Mouse (Mus musculus) cerebellum, postnatal 4 days (tissue): ENCODE measurements around the gene Dcdc2c.

Experiments used
- DNase-seq, 2 experiments: peaks; one replicate each; pipeline ENCODE4 v3.0.0; 2022; ENCODE audit warnings: low spot score in 2 of 2, mixed read lengths in 1 of 2

Dcdc2c gene

DNA sequence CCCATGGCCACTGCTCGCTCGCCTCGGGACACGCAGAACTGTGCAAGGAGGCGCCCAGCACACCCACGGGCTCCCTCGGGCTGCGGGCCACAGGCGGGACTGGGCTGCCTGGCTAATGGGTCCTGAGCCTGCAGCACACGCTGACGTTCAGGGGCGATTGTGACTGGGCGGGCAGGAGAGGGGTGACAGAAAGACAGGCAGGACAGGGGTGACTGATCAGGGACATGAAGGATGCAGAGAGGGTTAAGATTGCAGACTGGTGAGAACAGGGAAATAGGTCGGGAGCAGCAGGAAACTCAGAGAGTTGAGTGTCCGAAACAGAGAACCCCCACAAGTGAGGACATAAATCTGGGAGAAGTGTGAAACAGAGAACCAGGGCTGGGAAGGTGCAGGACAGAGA, at the start of gene Dcdc2c:
Dcdc2c (minus strand) TSS at position 101 of the 400 bp plus-strand sequence.
- no peak for DNase-seq

DNA sequence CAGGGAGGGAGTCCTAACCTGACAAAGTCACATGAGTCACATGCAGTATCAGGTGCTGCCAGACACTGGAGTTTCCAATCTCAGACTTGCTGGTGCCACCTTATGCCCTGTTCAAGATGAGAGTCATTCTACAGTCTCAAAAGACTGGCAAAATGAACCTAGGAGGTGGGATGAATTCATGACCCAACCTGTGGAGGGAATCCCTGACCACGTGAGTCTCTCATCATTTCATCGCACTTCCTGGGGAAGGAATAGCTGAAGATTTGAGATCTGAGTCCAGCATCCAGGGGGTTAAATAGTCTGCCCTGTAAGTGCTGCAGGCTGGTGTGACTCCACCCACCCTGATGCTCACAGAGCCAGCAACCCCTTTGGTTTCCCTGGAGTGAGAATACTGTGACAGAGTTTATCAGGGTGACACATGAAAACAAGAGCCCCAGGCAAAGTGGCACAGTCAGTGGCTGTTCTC, 46.4 kb upstream of the Dcdc2c start:
- no peak for DNase-seq

DNA sequence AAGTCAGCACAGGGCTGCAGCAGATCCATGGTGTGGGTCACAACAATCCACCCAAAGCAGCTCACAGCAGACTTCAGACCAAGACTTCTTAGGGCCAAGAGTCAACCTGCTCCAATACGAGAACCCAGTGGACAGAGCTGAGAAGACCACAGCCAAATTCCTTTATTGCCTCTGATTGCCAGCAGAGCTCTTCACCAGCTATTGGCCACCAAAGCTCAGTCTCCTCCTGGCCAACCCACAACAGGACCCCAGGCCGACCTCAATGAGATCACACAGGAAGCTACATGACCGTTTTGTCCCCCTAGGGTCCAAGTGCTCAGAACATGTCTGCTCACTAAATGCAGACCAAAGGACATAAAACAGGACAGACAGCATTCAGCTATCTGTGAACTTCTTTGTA, 45.9 kb upstream of the Dcdc2c start:
- no peak for DNase-seq

DNA sequence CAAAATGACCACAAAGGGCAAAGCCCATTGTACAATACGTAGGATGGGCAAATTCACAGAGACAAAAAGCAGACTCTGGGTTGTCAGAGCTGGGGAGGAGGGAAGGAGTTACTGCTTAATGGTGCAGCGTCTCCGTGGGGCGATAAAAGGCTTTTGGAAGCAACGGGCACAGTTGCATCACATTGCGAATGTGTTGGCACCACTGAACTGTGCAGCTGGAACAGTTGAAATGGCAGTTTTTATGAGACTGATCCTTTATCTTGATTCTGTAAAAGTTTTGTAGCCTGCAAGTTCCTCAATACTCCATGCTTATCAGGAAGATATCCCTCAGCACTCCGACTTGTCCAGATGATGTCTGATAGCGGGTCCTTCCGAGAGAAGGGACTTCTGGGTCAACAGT, 45.5 kb upstream of the Dcdc2c start:
- DNase-seq = no peak

DNA sequence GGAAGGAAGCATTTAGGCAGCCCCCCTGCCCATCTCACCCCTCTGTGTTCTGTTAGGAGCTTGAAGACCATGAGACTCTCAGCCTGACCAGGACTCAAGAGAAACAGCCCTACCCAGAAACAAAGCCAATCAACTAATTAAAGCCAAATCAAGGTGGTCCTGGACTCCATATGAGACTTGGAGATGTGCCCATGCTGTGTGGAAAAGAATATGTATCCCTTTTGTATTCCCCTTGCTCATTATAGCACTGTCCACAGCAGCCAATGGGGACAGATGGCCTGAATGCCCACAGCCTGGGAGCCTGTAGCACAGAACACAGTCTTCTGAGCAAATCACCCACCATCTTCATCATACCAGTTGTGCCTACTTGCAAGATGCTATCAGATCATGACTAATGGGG, 44.7 kb upstream of the Dcdc2c start:
- no peak for DNase-seq

DNA sequence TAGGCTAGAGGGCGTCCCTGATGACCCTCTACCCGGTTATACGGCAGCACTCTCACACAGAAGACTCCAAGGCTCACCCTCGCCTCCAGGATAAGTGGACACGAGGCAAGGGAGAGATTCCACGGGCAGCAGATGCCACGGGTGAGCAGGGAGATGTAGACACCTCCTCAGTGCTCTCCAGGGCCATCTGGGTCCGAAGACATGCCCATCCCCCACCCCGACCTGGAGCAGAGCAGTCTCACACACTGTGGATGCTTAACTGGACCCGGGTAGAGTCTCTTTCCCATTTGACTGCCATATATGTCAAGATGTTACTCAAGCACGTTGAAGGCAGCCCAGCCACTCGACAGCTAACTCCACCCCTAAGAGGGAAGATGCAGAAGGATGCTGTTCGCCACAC, 38.2 kb upstream of the Dcdc2c start:
- DNase-seq = no peak

DNA sequence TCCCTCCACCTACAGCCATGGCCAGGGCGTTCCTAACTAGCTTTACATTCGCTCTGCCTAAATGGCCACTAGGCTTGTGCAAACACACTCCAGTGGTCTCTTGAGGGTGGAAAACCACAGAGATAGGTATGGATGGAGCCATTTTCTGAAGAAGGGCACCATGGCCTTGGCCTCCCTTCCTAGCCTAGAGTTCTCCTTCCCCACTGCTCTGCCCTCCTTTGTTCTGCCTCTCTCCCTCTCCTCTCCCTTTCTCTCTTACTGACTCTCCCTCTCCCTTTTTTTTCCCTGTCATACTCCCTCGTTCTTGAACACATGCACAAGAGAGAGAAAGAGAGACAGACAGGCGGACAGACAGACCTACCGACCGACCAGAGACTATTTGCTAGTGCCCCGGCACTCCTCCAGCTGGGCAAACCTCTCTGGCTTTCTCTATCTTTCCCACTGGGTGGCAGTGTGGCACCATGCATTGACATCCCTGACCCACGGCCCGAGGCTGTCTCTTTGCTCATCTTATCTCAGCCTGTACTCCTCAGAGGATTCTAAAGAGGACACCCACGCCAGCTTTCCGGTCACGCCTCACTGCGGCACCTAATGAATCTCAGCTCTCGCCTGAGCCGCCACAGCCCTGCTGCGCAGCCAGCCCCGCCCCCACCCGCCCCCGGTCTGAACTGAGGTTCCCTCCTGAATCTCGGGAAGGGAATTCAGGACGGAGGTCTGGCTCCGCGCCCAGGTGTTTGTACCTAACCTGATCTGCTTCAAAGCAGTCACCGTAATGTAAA, 37.1 kb upstream of the Dcdc2c start:
- peak; percentile 70 to 90 for DNase-seq

DNA sequence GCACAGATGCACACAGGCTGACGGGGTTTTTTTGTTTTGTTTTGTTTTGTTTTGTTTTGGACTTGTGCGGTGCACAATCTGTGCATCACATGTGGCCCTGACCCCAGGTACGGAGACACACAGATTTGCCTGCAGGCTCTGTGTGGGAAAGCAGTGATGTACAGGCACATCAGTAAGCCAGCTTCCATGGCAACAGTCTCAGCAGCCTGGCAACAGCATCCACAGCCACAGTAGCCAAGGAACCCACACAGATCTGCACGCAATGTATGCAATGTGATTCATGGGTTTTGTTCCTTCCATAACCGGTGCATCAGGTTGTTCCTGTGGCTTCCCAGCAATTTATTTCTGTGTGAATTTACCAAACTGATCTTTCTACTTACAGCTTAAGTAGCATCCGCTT, 35.8 kb upstream of the Dcdc2c start:
- DNase-seq = no peak

DNA sequence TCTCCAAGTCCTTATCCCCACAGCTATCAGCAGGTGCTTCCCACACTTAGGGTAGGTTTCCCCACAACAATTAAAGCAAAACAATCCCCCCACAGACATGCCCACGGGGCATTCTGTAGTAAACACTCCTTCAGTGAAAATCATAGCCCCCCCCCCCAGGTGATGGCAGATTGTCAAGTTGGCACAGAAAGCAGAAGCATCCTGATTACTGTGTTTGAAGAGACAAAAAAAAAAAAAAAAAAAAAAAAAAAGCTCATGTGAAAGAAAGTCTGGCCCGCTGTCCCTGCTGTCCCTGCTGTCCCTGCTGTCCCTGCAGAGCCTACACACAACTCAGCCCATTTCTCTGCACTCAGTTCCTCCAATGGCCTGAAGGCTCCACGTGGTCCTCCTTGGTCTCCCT, 31.8 kb upstream of the Dcdc2c start:
- no peak for DNase-seq

DNA sequence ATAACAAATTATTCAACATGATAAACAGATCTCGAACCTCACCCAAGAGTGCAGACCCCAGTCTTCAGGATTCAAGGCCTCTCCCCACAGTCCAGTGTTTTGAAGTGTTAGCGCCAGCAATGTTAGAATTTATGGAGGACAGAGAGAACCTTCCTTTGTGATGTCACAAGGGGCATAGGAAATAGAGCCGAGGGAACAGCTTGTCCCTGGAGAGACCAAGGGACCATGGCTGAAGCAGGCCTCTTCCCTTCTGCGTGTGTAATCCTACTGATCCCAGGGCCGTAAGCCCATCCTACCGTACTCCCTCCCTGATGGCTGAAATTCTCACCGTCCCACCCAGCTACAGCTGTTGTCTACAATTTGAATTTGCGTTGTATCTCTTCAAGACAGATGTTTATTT, 30.2 kb upstream of the Dcdc2c start, which contains the start of gene Allc:
Allc (minus strand) TSS at position 101 of the 400 bp plus-strand sequence.
- no peak for DNase-seq

DNA sequence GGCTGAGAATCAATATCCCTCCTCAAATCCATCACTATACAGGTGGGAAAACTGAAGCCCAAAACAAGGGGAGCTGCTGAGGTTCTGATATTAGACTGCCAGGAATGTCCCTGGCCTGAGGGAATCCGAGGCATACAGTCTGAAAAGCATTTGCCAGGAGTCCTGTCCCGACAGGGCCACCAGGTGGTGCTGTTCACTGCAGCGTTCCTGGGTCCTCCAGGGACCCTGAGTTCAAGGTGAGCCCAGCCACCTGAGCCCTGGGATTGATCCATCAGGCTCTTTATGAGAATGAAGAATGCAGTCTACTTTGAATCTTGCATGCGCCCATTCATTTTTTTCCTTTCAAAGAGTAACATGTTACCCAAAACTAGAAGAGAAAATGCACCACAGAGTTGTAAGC, 26.9 kb upstream of the Dcdc2c start:
- DNase-seq = no peak

DNA sequence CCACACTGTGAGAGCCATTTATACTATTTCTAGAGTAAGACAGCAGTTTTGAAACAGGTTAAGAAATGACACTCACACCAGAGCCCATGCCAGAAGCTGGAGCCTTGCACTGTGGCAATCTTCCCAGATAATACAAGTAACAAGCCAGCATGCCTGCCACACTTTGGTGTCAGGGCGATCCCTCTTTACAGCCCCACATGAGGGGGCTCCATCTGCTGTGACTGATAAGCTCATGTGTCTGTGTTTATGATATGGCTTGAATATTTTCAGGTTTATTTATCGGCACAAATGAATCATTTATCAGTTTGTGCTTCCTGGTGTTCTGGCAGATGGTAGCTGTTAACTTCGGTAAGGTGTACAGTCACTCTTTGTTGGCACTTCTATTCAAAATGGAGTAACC, 25.9 kb upstream of the Dcdc2c start:
- DNase-seq = no peak

DNA sequence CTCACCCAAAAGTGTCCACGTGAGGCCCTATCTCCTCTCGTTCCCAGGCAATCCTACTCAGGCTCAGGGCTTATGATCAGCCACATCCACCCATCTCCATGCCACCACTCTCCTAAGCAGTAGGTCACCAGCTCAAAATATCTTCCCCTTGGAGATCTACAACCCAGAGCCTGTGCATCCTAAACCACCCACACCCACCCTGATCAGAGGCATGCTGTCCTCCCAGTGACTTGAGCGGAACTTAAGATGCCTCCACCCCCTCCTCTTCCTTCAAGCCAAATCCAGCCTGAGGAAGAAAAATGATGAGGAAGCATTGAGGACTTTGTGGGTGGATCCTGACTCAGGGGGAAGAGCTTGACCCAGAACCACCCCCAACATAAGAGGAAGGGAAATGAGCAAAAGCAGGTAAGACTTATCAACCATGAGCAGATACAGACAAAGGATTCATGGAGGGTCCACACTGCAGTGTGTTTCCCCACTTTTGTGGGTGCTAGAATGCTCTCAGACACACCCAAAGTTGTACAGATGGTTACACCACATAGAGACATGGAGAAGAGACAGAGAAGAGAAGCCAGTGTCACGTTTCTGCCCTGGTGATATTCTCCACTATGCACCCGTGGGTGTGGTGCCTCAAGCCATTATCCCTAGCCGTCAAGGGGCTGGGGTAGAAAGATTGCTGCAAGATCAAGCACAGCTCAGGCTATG, 23.3 kb upstream of the Dcdc2c start:
- DNase-seq = no peak

DNA sequence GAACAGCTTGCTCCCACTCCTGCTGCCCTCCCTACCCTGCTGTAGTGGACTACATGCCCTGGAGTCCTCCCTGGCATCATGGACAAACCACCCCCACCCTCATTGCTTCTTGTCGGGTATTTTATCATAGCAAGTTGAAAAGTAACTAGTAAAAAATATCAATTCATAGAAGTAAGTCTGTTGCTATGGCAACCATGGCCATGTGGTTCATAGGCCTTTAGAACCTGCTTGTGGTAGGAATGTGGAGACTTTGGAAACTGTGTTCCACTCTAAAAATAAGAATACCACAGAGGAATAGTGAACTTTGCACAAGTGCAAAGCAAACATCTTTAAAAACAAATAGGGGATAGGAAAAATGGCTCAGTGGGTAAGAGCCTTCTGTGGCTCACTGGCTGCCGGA, 20.0 kb upstream of the Dcdc2c start:
- DNase-seq = no peak

DNA sequence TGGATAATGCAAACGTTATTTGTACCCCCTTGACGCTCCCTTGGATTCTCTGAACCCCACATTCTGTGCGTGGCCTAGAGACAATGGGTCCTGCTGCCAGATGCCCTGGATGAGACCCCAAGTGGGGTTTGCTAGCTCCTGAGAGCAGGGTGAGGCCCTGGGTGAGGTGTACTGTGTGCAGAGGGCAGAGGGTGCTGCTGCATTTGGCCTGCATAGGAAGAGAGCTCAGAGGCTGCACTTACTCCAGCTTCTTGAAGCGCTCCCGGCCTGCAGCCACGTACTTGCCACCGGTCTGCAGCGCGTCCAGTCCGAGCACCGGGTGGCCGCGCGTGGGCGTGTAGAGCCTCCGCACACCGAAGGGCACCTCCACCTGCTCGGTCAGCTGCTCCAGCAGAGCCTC, 424 bp downstream of the Dcdc2c start:
- no peak for DNase-seq

DNA sequence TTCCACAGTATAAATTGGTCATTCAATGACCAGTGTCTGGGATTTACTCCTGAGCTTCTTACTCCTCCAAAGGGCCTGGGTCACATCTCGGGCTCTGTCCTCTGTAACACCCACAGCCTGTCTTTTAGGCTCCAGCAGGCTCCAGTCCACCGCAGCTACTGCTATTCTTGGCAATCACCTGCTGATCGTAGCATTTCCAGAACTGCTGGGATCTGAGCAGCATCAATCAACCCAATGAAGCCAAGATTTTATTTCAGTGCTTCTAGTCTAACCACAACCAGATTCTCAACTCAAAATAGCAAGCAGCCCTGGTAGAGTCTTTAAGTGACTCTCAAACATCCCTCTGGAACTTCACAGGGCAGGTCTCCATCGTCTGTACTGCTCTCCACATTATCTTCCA, 3.3 kb downstream of the Dcdc2c start:
- DNase-seq = no peak

DNA sequence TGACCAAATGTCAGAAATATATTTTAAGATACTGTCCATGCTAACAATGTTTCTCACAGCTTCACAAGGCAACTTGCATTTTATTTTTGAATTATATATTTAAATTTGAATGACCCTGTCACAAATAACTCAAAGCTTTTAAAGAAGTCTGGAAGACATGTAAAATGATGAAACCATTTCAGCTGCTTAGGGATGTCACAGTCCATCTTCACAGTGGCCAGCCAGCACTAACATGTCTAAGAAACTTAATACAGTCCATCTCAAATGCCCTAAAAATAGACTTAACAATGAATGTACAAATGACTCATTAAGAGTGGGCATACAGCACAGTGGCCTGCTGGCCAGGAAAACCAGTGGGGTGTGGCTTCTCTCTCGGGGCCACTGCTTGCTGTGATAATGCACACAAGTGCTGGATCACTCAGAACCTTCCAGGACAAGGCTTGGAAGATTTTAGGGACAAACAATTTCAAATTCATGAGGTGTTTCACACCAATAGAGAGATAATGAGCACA, 37.9 kb downstream of the Dcdc2c start:
- no peak for DNase-seq

DNA sequence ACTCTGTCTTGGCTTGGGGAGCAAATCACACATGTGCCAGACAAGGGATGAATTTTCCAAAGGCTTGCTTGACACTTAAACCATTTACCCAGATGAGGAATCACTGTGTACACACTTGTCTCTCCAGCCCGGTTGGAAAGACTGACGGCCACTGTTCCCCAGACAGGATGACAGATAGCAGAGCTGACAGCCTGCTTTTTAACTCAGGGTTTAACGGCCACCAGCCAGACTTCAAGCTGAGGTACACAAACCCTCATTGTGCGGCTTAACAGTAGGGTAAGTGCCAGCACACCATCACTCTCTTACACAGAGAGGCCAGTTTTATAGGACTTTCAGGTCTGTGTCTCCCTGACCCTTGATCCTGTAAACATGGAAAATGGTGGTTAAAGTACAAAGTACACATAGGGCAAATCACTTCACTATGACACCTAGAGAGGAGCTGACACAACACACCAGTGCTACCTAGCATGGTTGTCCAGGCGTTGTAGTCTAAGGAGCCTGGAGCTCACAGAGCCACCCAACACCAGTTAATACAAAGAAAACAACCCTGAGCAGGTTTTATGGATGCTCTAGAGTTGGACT, 42.4 kb downstream of the Dcdc2c start:
- no peak for DNase-seq

DNA sequence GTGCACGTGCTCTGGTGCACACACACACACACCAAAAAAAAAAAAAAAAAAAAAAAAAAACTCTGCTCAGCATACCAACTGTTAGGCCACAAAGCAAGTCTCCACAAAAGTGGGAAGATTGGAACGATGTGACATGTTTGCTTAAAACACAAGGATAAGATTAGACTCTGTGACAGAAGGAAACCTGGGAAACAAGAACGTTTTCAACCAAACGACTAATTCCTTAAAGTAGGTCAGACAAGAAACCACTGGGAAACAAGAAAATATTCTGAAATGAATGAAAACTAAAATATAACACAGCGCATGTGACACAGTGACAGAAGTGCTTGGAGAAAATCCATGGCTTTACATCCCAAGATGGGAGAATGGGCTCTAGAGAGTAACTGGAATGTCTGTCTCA, 57.9 kb downstream of the Dcdc2c start:
- no peak for DNase-seq

DNA sequence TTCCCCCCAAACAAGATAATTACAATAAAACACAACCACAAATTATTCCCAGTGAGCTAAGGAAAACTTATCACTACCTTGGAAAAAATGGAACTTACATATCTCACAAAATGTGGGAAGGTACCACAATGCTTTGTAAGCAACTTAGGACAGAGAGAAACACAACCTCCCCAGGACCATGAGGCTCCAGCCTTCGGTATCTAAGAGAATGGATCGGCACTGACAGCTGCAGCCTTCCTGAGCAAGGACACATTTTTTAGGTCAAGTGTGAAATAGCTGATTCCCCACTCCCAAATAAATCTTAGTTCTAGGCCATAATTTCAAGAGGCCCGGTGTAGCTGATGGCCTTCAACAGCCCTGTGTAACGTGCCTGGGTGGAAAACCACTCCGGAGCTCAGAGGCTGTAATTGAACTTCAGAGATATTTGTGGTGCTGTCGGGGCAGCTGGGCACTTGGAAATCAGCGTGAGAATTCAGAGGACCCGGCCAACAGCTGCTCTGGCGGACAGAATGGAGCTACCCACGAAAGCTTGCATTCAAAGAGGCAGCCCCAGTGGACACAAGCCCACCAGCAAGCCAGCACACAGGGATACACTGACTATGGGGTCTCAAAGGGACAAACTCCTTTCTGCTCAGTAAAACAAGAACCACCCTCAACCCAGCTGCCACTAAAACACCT, 69.6 kb downstream of the Dcdc2c start:
- peak in 1 of 2 experiments; percentile 3 for DNase-seq

DNA sequence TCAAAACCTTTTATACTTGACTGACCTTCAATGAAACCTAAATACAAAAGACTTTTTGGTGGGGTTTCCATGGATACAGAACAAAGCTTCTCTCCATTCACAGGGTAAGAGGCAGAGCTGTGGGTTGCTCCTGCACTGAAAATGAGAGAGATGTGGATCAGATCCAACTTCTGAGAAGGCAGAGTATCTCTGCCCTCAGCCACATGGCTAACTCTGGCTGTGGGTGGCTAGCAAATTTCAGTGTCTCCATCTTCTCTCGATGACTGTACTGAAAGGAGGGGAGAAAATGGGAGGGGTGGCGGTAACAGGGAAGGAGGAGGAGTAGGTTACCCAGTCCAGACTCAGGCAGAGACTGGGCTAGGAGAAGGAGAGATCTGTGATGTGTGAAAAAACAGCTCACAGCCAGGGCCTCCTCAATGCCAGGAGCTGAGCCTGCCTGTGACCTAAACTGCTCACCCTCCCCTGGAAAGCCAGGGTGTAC, 91.2 kb downstream of the Dcdc2c start:
- DNase-seq = no peak

DNA sequence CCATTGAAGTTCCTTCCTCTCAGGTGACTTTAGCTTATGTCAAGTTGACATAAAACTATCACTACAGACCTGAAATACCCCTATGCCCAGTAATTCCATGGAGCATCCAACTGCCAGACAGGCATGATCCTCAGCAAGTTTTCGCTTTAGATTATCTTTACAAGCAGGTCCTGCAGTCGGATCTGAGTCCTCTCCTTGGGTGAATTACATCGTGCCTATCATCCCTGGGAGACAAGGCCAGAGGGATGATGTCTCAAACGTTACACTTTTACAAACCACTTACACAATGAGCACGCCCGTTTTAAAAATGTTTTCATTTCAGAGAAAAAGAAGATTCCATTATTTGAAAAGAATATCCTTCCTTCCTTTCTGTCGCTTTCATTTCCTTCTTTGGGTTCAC, 91.7 kb downstream of the Dcdc2c start:
- DNase-seq = no peak
